Comparison of ENCODE assay signal across 15 mouse cellular contexts in genomic region chr7:43483236-43483635, GRCm38 (mm10). TPM values are rescaled to one million over a fixed set of nuclear protein-coding genes. Genes with fewer than 3 reads are reported as not detected.
A peak's percentile ranks its signal among the peaks of the same experiment; 100 is the strongest.
DNase-seq lines count a peak whose midpoint lies in the region; ATAC-seq and TF ChIP-seq lines count a peak whose summit lies in the region.
"Had no signal": no experiment of that assay in that cellular context is flagged by ENCODE, and none has a peak within 500 bp of the region (broad histone marks: within the 10 kb centered on the region; RNA-seq: fewer than 3 reads in every experiment).

No protein-coding gene starts in this region.

- H3K4me3 ChIP-seq in kidney, embryonic 16.5 days (ENCODE audit: low read length), result no peak overlapping the region
- no peak overlapping the region for H3K4me3 ChIP-seq in kidney, adult 2 months (ENCODE audit: insufficient read depth, low read depth, low read length)
- H3K4me3 ChIP-seq: erythroblast, embryonic 14.5 days; heart, embryonic 13.5 days; limb, embryonic 15.5 days had no signal

- H3K36me3 ChIP-seq in kidney, embryonic 16.5 days (ENCODE audit: insufficient read depth, low read length), result no peaks in the 10 kb centered on the region
- no peaks in the 10 kb centered on the region for H3K36me3 ChIP-seq in kidney, adult 2 months (ENCODE audit: control insufficient read depth, insufficient read depth, low read length)
- H3K36me3 ChIP-seq: heart, embryonic 13.5 days; limb, embryonic 15.5 days had no signal

- no peak overlapping the region for H3K27ac ChIP-seq in kidney, embryonic 16.5 days (ENCODE audit: low read length)
- H3K27ac ChIP-seq in kidney, adult 2 months (ENCODE audit: insufficient read depth, low read depth, low read length), result no peak overlapping the region
- H3K27ac ChIP-seq: heart, embryonic 13.5 days; limb, embryonic 15.5 days; macrophage had no signal

- no peak for TF ChIP-seq CTCF in kidney, adult 2 months (conservative IDR thresholded peaks at IDR 0.05; ENCODE audit: insufficient read depth, insufficient read length, low read depth, low read length)

- peak; percentile 33; the same call in 1 of the 2 replicates for ATAC-seq in kidney, embryonic 16.5 days (ENCODE audit: low FRiP score, low TSS enrichment)

- H3K4me2 ChIP-seq in kidney, embryonic 16.5 days (replicated peaks; ENCODE audit: low read depth, low read length), result no peak overlapping the region
- H3K4me2 ChIP-seq: heart, embryonic 13.5 days; limb, embryonic 15.5 days had no signal

- 0 out of 2 replicates have a peak, but pooled peaks cover under 1% of the 10 kb centered on the region for H3K27me3 ChIP-seq in kidney, embryonic 16.5 days (ENCODE audit: insufficient read depth, low read length)
- H3K27me3 ChIP-seq in kidney, adult 2 months (replicated peaks; ENCODE audit: control insufficient read depth, insufficient read depth, low read length), result no peaks in the 10 kb centered on the region

- no peak for DNase-seq in kidney, adult 2 months
- peak; percentile 33 for DNase-seq in retina, postnatal 1 day
- DNase-seq in retina, embryonic 14.5 days (ENCODE audit: low spot score), result no peak
- DNase-seq in embryo, embryonic 10.5 days (ENCODE audit: low spot score), result peak; percentile 60
- DNase-seq in yolk sac, embryonic 10.5 days (ENCODE audit: low spot score), result peak; percentile 22
- DNase-seq in layer of hippocampus, adult 18-20 months (ENCODE audit: low spot score in 2 of 2), result no peak
- DNase-seq: cerebellum, adult 8-10 months; thymus, postnatal 36 days had no signal

- H3K9ac ChIP-seq in kidney, embryonic 16.5 days (replicated peaks; ENCODE audit: low read length), result no peak overlapping the region
- H3K9ac ChIP-seq: heart, embryonic 13.5 days; limb, embryonic 15.5 days had no signal

- H3K9me3 ChIP-seq in kidney, embryonic 16.5 days (ENCODE audit: low read length), result no peaks in the 10 kb centered on the region
- H3K9me3 ChIP-seq: heart, embryonic 13.5 days; limb, embryonic 15.5 days had no signal

- TF ChIP-seq POLR2A in kidney, adult 2 months (IDR thresholded peaks at IDR 0.05; ENCODE audit: low read depth, low read length), result no peak

- peaks cover 7% of the 10 kb centered on the region for H3K4me1 ChIP-seq in kidney, embryonic 16.5 days (ENCODE audit: insufficient read depth, low read length)
- no peaks in the 10 kb centered on the region for H3K4me1 ChIP-seq in kidney, adult 2 months (ENCODE audit: control insufficient read depth, insufficient read depth, low read length)
- H3K4me1 ChIP-seq: limb, embryonic 15.5 days had no signal

- WGBS in kidney, embryonic 16.5 days, result 4% methylated on average over 10 of the region's 10 CpGs
- 13% methylated on average over 10 of the region's 10 CpGs for WGBS in kidney, adult 2 months

RNA-seq across cellular contexts. Expression of gene Iglon5, which starts 6.6 kb away (rescaled TPM):
- 0.37 and 0.59 TPM in 2 replicates for polyA plus RNA-seq in kidney, embryonic 16.5 days (2015; fragmentation: Nextera tagmentation; extraction: Ambion mirVana)
- polyA plus RNA-seq in kidney, adult 2 months (2012; rRNA removed), result 1.0 and 1.1 TPM in 2 replicates
- total RNA-seq in layer of hippocampus, adult 18-20 months (2021), result 10 to 100 TPM; 21.4 to 23.2 TPM
- polyA plus RNA-seq: erythroblast, embryonic 14.5 days; macrophage had no signal

RNA-seq across cellular contexts. Expression of gene Vsig10l, which starts 20.3 kb away (rescaled TPM):
- 4.6 and 5.5 TPM in 2 replicates for polyA plus RNA-seq in kidney, embryonic 16.5 days (2015; fragmentation: Nextera tagmentation; extraction: Ambion mirVana)
- 5.9 and 6.7 TPM in 2 replicates for polyA plus RNA-seq in kidney, adult 2 months (2012; rRNA removed)
- 1 to 10 TPM; 2.6 to 2.7 TPM for total RNA-seq in layer of hippocampus, adult 18-20 months (2021)

RNA-seq across cellular contexts. Expression of gene 4931406B18Rik, which starts 22.5 kb away (rescaled TPM):
- polyA plus RNA-seq in kidney, embryonic 16.5 days (2015; fragmentation: Nextera tagmentation; extraction: Ambion mirVana), result not detected in 2 replicates
- not detected in 2 replicates for polyA plus RNA-seq in kidney, adult 2 months (2012; rRNA removed)
- not detected for total RNA-seq in layer of hippocampus, adult 18-20 months (2021)
- total RNA-seq: layer of hippocampus, postnatal 25 days had no signal
- polyA plus RNA-seq: erythroblast, embryonic 14.5 days; heart, embryonic 13.5 days; limb, embryonic 15.5 days; macrophage; neural tube, embryonic 11.5 days had no signal

RNA-seq across cellular contexts. Expression of gene Gm45233, which starts 39.3 kb away (rescaled TPM):
- 1.2 TPM in 1 of 2 replicates, not detected in the other for polyA plus RNA-seq in kidney, embryonic 16.5 days (2015; fragmentation: Nextera tagmentation; extraction: Ambion mirVana)
- polyA plus RNA-seq in kidney, adult 2 months (2012; rRNA removed), result 1.8 and 3.6 TPM in 2 replicates
- total RNA-seq in layer of hippocampus, adult 18-20 months (2021), result 1 to 10 TPM in 1 of 2 experiments, under 1 TPM in 1; 0.82 to 1.1 TPM
- polyA plus RNA-seq: erythroblast, embryonic 14.5 days; macrophage; neural tube, embryonic 11.5 days had no signal

RNA-seq across cellular contexts. Expression of gene Etfb, which starts 39.4 kb away (rescaled TPM):
- polyA plus RNA-seq in kidney, embryonic 16.5 days (2015; fragmentation: Nextera tagmentation; extraction: Ambion mirVana), result 383 and 436 TPM in 2 replicates
- polyA plus RNA-seq in kidney, adult 2 months (2012; rRNA removed), result 477 and 614 TPM in 2 replicates
- 10 to 100 TPM; 72.8 to 74.5 TPM for total RNA-seq in layer of hippocampus, adult 18-20 months (2021)

Comparison
In these comparisons a context has a peak if more than half of its experiments do, and no peak if none do; other contexts are left out.
1. DNase-seq: peak in retina, postnatal 1 day (single experiment), embryo, embryonic 10.5 days (single experiment) and yolk sac, embryonic 10.5 days (single experiment); none in kidney, adult 2 months (single experiment), retina, embryonic 14.5 days (single experiment) and layer of hippocampus, adult 18-20 months (0 of 2).